Mouse (Mus musculus): ENCODE results near the gene Muc5b.

The Muc5b gene

DNA sequence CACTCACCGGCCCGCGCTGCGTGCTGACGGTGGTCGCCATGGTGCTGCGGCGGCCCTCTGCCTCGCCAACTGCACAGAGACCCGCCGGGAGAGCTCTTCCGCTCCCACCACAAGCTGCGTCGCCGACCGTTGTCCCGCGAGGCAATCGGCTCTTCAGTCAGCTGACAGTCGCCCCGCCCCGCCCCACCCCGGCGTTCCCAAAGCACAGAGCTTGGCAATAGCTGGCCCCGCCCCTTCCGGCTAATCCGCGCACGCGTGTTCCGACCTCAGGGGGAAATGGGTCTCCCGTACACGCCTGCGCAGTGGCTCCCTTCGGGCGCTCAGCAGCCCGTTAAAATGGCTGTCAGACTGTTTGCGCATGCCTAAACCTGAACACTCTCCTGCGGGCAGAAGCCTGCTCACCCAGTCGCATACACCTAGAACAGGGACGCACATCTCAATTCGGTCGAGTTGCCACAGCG is 63.4 kb downstream of the Muc5b start:
- peak; percentile 100 for DNase-seq (ENCODE audit: extremely low spot score)

GRCm38 (mm10) chr7:141902791-141903190 is 63.9 kb downstream of the Muc5b start:
- DNase-seq (ENCODE audit: extremely low spot score), result no peak

DNA sequence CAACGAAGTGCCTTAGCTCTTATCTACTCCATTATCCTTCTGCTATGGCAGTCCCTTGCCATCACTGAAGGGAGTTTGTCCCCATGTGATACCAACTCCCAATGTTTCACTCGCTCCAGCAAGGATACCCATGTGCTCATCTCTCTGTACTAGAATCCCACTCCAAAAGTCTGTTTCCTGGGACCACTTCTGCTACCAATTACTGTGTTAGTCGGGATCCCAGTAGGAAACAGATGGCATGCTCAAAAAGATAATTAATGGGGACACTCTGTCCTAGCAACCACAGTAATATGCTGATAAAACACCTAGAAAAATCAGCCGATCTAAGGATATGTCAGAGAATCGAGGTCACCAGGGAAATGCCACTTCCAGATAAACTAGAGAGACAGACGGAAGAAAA is 69.7 kb downstream of the Muc5b start:
- no peak for DNase-seq (ENCODE audit: extremely low spot score)

GRCm38 (mm10) chr7:141911305-141911704 is 72.4 kb downstream of the Muc5b start:
- DNase-seq (ENCODE audit: extremely low spot score), result no peak

- no peak for DNase-seq (ENCODE audit: extremely low spot score)
Observed at GRCm38 (mm10) chr7:141918407-141918806, 79.5 kb downstream of the Muc5b start, which contains the start of gene Tollip. TSS of gene Tollip (minus strand) at chr7:141918507.
